Mouse (Mus musculus) heart, adult 9 months (tissue): ENCODE results near the gene Gpr45.
A peak's percentile ranks its signal among the peaks of the same experiment; 100 is the strongest.
"Not testable (repeated sequence)": the region's sequence is repeated elsewhere in the genome, so short reads cannot be mapped to it uniquely, and the experiment has no call there.

Experiments
- DNase-seq, 2 experiments: peaks; one replicate each; pipeline ENCODE4 v3.0.0; 2022; ENCODE audit warnings: low spot score in 2 of 2

The Gpr45 gene

DNA sequence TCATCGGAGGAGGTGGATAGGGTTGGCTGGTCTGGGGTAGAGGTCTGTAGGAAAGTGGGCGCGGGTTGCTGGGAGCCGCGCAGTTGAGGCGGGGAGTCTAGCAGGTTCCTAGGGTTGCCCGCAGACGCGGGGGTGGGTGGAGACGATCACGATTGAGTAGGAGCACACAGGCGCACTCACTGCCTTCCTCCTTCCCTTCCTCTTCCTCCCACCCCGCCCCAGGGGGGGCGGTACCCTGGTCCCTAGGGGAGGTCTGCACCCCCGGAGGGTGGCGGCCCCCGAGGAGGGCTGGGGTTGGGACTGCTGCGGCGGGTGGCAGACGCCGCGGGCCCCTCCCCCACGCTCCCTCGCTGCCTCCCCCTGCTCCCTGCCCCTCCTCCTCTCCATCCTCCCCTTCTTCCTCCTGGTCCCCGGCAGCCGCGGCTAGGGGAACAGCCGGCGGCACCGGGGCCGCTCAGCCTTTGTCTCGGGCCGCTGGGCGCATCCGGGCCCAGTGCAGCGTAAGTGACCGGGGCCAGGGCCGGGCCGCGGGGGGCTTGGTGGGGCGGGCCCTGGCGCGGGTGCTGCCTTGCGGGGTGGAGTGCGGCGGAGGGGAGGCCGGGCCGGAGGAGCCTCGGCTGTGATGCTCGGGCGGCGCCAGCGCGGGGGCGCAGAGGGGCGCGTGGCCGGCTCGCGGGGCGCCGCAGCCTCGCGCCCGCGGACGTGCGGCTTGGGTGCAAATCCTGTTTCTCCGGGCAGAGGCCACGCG is at the start of gene Gpr45:
Gene Gpr45 (plus strand): TSS at position 139 of the 748 bp plus-strand sequence.
- DNase-seq: peak; percentile 2 to 9

DNA sequence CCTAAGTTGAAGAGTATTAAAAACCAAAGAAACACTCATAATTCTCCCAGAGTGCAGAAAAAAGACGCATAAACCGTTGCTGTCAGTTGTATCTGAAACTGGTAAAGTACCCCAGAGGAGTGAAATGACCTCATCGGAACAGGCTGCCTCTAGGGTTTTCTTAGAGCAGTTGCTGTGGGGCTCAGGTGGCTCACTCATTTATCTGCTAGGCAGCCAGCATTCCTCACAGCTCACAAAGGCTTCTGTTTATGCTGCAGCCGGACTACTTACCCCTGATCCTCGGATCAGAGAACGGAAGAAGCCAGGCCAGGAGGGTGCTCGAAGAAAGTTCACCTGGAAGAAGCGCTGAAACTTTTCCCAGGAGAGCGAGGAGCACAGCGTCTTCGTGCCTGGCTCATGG is 47.5 kb upstream of the Gpr45 start:
- no peak for DNase-seq

DNA sequence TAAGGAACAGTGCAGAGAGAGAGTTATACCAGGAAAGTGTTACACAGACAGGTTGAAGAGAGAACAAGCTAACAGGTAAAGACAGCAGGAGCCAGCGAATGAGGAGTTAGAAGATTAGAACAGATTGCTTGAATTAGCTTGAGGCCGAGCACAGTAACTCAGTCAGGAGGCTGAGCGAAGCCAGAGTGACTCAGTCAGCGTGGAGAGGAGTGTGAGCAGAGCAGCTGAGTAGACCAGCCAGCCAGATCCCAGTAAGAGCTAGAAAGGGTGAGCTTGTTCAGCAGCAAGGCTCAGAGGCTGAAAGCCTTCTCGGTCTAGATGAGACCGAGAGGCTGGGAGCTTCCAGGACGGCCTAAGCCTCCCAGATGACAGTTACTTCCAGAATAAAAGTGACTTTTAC is 46.0 kb upstream of the Gpr45 start:
- no peak for DNase-seq

DNA sequence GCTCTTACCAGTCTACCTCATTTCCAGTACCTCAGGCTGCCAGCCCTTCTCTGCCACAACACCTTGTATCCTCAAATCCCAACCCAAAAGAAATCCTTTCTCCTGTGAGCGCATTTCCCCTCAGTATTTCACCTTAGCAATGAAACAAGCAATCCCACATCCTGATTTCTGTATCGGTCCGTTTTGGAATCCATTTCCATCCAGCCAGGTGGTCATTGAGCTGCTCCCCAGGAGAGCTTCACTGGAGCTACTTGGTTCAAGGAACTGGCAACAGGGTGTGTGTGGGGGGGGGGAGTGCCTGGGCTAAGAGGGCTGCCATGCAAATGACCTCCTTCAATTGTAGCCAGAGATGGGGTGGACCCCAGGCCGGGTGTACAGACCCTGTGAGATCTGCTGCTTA is 45.5 kb upstream of the Gpr45 start:
- DNase-seq: no peak

DNA sequence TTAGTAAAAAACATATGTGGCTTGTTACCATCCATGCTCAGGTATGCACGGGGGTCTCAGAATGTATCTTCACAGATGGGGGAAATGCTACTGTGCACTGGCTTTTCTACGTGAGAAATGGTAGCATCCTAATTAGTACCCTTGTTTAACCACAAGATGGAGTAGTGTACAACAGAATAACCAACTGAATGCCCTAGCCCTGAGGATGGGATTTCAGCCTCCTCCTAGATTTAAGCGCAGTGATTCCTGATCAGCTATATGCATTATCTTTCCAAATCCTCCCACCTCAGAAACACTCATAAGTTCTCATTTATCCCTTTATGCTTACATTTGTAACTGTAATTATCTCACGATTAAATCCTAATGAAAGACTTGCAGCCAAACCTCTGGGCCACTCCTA is 37.6 kb upstream of the Gpr45 start:
- DNase-seq: no peak

DNA sequence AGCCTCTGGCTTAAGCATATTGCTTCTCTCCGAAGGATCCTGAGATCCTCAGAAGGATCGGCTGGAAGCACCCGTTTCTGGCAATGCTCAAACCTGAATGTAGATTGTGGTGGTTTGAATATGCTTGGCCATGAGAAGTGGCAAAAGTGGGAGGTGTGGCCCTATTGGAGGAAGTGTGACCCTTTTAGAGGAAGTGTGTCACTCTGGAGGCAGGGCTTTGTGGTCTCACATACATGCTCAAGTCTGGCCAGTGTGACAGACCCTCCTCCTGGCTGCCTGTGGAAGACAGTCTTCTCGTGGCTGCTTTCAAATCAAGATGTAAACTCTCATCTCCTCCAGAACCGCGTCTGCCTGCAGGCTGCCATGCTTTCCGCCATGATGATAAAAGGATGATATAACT is 36.0 kb upstream of the Gpr45 start:
- DNase-seq: no peak

DNA sequence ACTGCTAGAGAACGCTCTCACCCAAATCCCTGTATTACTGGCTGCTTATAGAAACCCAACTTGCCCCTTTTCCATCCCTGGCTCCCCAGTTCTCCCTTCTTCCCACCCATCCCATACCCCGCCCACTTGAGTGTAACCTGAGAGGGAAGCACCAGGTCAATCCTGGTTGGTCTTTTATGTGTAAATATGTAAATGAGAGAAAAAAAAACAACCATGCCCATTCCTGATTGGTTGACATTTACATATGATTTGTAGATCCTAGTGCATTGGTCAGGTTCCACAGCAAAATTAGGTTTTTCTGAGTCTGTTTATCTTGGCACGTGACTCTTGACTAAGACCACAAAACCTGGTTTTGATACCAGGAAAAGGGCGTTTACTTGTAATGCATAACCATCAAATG is 34.8 kb upstream of the Gpr45 start:
- no peak for DNase-seq

DNA sequence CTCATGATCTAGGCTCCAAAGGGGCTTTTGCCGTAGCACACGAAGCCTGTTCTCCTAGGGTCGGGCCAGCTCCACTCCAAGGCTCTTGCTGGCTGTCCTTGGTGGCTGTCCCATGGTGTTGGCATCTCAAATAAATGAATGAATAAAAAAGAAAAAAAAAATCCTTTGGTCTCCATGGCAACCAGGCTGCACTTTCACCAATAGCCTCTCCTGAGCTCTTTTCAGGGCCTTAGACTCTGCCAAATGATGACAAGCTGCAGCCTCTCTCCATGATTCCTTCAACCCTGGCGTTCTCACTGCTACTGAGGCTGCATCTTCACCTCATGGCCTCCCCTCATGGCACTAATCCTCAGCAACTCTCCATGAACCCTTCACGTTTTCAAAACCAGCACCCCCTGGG is 28.7 kb upstream of the Gpr45 start:
- DNase-seq: no peak

DNA sequence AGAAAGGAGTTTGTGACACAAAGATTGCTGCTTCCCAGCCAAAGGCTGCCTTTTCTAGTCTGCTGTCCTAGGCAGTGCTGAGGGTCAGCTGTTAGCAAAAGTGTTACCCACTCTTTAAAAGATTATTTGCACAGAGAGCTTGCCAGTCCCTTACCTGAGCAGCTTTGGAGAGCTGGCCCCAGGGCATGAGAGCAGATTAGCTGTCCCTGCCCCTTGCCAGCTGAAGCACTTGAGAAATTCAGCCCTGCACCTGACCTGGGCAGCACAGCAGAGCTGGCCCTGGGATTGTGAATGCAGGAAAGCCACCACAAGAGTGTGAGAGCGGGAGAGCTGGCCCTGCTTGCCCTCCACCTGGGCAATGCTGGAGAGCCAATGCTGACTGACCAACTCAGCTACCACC is 19.1 kb upstream of the Gpr45 start:
- DNase-seq: no peak

DNA sequence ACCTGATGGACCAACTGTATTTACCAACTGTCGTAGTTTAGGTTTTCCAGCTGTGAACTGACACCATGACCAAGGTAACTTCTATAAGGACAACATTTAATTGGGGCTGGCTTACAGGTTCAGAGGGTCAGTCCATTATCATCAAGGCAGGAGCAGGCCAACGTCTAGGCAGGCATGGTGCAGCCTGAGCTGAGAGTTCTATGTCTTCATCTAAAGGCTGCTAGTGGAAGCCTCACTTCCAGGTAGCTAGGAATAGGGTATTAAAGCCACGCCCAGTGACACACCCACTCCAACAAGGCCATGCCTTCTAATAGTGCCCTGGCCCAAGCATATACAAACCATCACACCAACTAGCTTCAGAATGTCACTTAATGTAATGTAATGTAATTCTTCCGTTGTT is 4.2 kb upstream of the Gpr45 start:
- no peak for DNase-seq

DNA sequence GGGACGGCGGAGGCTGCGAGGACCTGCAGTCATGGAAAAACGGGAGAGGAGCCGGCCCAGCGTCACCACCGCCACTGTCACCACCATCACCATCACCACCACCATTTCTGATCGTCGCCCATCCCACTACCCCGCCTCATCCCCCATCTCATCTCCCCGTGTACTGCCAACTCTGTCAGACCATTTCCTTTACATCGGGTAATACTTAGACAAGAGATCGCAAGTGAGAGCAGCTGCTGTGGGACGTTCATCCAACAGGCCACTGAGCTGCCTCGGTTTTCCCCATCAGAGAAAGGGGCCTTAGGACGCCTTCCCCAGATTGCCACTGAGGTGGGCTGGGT is 780 bp downstream of the Gpr45 start:
- DNase-seq: no peak

DNA sequence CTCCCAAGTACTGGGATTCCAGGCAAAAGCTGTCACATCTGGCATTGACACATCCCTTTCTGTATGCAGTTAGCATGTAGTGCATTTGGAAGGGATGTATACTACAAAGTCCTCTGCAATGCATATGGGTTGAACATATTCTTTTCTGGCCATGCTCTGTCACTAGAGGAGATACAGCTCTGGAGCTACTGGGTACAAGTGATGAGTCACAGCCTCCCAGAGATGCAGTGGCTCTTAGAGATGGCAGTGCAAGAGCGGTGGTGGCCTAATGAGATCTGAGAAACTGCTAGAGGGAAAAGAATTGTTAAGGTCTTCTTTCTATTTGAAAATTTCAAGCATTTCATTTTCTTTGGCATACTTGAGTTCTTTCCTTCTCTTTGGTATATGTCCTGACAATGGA is 4.2 kb downstream of the Gpr45 start:
- no peak for DNase-seq

DNA sequence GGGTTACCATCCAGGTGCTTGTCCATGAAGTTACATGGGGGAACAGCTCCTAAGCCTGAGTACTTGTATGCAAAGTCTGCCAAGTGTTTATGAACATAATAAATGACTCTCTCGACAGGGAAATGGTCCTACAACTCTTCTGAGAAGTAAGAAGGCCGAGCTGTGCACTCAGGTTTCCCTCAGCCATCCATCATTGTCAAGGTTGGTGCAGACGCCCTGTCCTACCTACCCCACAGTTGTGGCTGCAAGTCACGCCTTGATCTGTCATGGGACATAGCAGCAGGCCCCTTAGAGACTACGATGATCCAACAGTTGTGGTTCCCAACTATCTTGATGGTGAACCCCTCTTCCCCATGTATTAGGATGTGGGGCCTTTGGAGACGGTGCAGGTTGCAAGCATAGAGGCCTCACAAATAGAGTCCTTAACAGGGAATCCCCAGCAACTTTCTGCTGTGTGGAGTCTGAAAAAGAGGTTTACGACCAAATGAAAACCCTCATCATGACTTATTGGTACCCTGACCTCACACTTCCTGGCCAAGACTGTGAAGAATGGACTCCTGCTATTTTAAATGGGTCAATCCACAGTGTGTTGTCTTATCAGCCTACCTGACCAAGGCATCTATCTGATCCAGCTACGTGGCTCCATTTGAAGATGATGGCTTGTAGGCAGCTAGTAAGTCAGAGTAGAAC is 30.6 kb downstream of the Gpr45 start:
- no peak for DNase-seq

DNA sequence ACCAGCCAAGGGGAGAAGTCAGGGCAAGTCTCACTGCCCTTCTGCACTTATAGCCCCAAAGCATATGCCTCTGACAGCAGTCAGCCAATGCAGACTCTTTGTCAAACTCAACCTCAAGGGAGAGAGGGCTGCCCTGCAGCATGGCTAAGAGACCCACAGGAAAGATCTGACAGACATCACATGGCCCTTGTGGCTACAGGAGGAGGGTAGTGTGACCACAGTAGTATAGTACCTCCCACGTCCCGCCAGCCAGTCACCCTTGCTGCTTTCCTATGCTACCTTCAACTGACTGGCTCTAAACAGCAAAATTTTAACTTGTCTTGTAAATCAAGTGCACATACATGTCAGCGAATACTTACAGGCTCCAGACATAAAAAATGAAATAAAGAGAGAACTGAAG is 31.4 kb downstream of the Gpr45 start:
- no peak for DNase-seq

DNA sequence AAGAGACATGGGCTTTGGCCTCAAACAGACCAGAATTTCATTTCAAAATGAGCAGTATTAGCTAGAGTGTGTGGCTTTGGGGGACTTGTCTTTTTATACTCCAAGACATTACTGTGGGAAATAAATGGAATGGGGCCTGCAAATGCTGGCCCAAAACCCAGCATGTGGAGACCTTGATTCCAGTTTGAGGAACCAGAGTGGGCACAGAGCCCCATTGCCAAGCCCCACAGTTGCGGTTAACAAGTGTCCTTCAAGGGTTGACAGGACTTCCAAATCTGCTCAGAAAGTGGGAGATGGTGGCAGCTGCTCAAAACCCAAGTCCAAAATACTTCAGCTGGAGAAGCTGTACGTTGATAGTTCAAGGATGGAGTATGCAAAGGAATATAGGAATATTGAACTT is 36.3 kb downstream of the Gpr45 start:
- no peak for DNase-seq

DNA sequence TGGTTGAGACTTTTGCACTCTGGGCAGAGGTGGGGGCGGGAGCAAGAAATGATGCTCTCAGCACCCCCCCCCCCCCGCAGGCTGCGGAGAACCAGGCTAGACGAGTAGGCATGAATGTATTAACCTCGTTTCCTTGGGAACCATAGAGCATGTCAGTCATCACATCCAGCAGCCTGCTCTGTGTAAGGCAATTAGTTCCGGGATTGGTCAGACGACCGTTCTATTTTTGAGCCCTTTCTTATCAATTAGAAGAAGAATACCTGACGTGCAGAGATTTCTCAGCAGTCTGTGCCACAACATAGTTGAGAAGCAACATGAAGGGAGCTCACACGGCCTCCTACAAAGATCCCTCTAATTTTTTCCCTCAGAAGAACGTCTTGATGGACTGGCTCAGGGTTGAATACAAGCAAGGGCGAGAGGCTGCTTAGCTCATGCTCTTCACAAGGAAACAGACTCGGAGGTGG is 53.4 kb downstream of the Gpr45 start:
- no peak for DNase-seq

DNA sequence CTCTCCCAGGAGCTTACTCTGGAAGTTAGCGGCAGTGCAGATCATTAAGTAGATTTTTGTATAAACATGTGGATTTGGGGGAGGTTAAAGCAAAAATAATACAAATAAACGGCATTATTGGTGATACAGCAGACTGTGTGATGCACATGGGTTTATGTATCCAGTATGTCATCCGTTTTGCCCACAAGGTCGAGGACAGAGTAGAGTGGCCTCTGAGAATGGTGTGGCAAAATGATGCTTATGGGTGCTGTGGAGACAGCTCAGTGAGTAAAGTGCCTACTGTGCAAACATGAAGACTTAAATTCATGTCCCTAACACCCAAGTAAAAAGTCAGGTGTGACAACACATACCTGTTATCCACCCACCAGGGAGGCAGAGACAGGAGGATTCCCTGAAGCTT is 53.9 kb downstream of the Gpr45 start:
- DNase-seq: no peak

DNA sequence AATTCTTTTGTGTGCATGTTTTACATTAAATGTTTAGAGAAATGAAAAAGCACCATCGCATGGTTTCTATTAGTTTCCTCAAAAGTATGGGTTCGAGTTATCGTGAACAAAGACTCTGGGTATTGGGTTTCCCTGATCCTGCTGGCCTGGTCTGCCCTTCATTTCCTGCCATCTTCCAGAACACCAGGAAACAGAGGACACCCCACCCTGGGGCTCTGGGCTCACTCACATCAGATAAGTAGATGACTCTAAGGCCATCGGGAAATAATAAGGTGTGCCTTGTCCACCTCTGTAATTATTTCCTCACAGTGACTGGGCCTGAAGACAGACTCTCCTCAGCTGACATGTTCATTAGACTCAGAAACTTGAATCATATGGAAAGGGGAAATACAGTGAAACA is 57.8 kb downstream of the Gpr45 start:
- no peak for DNase-seq

DNA sequence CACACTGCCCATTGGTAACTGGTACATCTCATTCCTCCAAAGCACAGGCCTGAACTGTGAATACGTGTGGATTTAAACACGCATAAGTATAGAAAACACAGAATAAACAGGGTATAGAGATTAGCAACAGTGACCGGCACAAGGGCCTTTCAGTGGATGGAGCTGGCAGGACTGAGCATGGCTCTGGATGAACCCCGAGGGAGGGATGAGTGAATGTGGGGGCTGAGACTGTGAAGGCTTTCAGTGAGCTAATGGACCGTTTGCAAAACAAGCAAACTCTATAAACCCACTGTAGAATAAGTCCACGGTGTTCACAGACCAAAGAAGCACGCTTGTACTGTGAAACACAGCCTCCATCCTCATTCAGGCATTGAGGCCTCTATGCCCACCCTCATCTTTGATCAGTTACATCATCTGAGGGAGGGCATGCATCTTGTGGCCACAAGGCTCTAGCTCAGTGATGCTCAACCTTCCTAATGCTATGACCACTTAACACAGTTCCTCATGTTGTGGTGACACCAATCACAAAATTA is 62.5 kb downstream of the Gpr45 start:
- not testable (repeated sequence) for DNase-seq

DNA sequence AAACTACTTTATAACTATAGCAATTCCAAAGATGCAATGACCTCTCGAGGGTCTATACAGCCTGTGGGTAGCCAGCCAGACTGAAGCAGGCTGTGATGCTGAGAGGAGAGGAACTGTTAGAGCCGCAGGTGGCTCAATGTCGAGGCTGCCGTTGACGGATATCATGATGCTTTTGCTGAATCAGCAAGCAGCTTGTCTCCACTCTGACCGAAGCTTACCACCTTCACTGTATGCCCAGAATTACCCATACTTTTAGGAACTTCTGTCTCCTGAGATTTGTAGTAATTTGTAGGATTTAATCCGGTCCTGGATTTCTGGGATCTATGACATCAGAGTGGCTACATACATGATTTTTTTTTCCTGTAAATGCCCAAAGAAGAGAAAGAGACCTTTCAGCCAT is 83.3 kb downstream of the Gpr45 start:
- no peak for DNase-seq

DNA sequence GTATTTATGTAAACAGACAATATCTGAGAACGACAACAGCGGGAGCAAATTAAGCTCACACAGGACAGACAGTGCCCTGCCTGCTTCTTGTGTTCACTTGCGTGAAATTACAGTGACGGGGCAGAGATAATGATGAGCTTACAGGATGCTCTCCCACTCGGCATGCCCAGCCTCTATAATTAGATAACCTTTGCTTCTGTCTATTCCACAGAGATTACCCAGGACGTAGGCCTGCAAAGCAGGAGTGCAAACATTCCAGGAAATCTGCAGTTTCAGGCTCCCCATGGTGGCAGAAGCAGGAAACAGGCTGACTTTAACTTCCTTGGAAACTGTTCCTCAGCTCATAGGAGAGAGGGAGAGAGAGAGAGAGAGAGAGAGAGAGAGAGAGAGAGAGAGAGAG is 89.6 kb downstream of the Gpr45 start:
- DNase-seq: no peak

DNA sequence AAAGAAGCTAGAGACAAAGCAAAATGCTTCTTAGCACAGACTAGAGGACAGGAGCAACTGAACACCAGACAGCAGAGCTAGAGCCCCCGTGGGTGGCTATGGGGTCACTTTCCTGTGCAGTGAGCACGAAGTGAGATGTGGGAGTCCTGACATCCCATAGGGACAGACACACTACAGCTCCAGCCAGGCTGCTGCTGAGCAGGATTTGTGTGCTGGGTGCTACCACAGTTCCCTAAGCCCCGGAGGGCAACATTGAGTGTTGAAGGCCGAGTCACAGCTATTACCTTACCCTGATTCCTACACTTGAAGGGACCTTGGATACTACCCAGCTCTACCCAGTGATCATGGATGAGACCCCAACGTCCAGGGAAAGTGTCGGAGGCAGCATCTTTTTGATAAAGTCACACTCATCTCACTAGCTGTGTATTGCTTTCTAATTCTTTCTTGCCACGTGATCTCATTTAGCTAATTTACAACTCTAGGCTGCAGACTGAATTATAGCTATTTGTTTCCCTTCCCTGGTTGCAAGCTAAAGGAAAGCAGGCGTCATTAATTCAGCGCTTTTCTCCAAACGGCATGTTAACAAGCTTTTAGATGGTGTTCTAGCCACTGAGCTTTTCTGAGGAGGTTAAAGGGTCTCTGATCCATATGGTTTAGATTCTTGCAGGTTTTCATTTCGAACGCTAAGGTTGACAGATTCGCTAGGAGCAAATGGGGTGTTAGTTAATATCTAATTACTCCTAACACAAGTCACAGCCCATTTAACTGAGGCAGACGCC is 92.7 kb downstream of the Gpr45 start:
- no peak for DNase-seq

DNA sequence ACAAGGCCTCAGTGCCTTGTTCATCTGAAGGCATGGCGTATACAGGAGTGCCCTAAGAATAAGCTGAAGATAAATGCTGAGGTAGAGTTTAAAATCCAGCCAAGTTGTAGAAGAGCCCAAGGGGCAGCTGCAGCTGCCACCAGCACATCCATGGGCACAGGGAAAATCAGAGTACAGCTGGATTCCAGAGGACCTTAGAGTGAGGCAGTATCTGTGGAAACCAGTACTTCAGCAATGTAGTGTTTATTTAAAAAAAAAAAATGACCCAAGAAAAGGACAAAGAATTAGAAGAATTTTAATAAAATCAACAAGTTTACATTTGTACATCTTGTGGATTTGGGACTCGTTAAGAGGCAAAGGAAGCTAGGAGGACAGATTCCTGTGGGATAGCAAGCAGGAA is 94.3 kb downstream of the Gpr45 start:
- DNase-seq: no peak
